In genomic region chr10:81402227-81402765, GRCm38 (mm10) we compare ENCODE assay signal across 8 mouse cellular contexts. TPM values are rescaled to one million over a fixed set of nuclear protein-coding genes. Genes with fewer than 3 reads are reported as not detected.
DNase-seq lines count a peak whose midpoint lies in the region; ATAC-seq lines count a peak whose summit lies in the region.

No protein-coding gene starts in this region.

- no peak overlapping the region for H3K9ac ChIP-seq in kidney, embryonic 15.5 days
- peak overlapping the region; percentile 32 for H3K9ac ChIP-seq in embryonic facial prominence, embryonic 11.5 days (replicated peaks; ENCODE audit: low read length)
- no peak overlapping the region for H3K9ac ChIP-seq in hindbrain, embryonic 15.5 days
- H3K9ac ChIP-seq in midbrain, embryonic 15.5 days, result no peak overlapping the region

- H3K36me3 ChIP-seq in kidney, embryonic 15.5 days, result peaks cover 72% of the 10 kb centered on the region
- no peaks in the 10 kb centered on the region for H3K36me3 ChIP-seq in embryonic facial prominence, embryonic 11.5 days (replicated peaks; ENCODE audit: control insufficient read depth, insufficient read depth, low read depth, low read length)
- H3K36me3 ChIP-seq in hindbrain, embryonic 15.5 days, result peaks cover 28% of the 10 kb centered on the region
- H3K36me3 ChIP-seq in midbrain, embryonic 15.5 days (replicated peaks), result peaks cover 9% of the 10 kb centered on the region; the same call in 1 of the 2 replicates

- 13% methylated on average over 7 of the region's 7 CpGs for WGBS in kidney, embryonic 15.5 days
- 19% methylated on average over 7 of the region's 7 CpGs for WGBS in embryonic facial prominence, embryonic 11.5 days
- 10% methylated on average over 7 of the region's 7 CpGs for WGBS in hindbrain, embryonic 15.5 days
- 10% methylated on average over 7 of the region's 7 CpGs for WGBS in midbrain, embryonic 15.5 days

- ATAC-seq in kidney, embryonic 15.5 days (replicated peaks; ENCODE audit: low FRiP score), result no peak; the same call in 1 of the 2 replicates
- no peak; the same call in 1 of the 2 replicates for ATAC-seq in embryonic facial prominence, embryonic 11.5 days (replicated peaks; ENCODE audit: insufficient number of reproducible peaks, low FRiP score, low TSS enrichment, low read depth)
- peak; percentile 9; the same call in 1 of the 2 replicates for ATAC-seq in hindbrain, embryonic 15.5 days (ENCODE audit: low FRiP score, low read depth)
- no peak; the same call in 1 of the 2 replicates for ATAC-seq in midbrain, embryonic 15.5 days (replicated peaks)
- ATAC-seq in monocyte, adult 5-6 weeks (replicated peaks; ENCODE audit: insufficient number of reproducible peaks, low FRiP score, low TSS enrichment, poor library complexity, severe bottlenecking), result no peak

- H3K27ac ChIP-seq in kidney, embryonic 15.5 days, result peak overlapping the region; percentile 96
- H3K27ac ChIP-seq in embryonic facial prominence, embryonic 11.5 days (replicated peaks; ENCODE audit: low read depth, low read length), result peak overlapping the region; percentile 89
- H3K27ac ChIP-seq in hindbrain, embryonic 15.5 days (replicated peaks), result peak overlapping the region; percentile 80
- peak overlapping the region; percentile 74 for H3K27ac ChIP-seq in midbrain, embryonic 15.5 days

- H3K4me1 ChIP-seq in kidney, embryonic 15.5 days, result peaks cover 73% of the 10 kb centered on the region
- peaks cover 20% of the 10 kb centered on the region for H3K4me1 ChIP-seq in embryonic facial prominence, embryonic 11.5 days (ENCODE audit: control insufficient read depth, insufficient read depth, low read length)
- peaks cover 53% of the 10 kb centered on the region for H3K4me1 ChIP-seq in hindbrain, embryonic 15.5 days (replicated peaks)
- peaks cover 40% of the 10 kb centered on the region for H3K4me1 ChIP-seq in midbrain, embryonic 15.5 days

- H3K9me3 ChIP-seq in kidney, embryonic 15.5 days (replicated peaks), result no peaks in the 10 kb centered on the region
- no peaks in the 10 kb centered on the region for H3K9me3 ChIP-seq in embryonic facial prominence, embryonic 11.5 days (replicated peaks; ENCODE audit: control insufficient read depth, low read length)
- H3K9me3 ChIP-seq in hindbrain, embryonic 15.5 days, result no peaks in the 10 kb centered on the region
- no peaks in the 10 kb centered on the region for H3K9me3 ChIP-seq in midbrain, embryonic 15.5 days

- peak overlapping the region; percentile 27 for H3K4me3 ChIP-seq in kidney, embryonic 15.5 days (replicated peaks)
- no peak overlapping the region for H3K4me3 ChIP-seq in embryonic facial prominence, embryonic 11.5 days (ENCODE audit: low read depth, low read length)
- H3K4me3 ChIP-seq in hindbrain, embryonic 15.5 days, result no peak overlapping the region
- no peak overlapping the region for H3K4me3 ChIP-seq in midbrain, embryonic 15.5 days

- H3K27me3 ChIP-seq in kidney, embryonic 15.5 days, result no peaks in the 10 kb centered on the region
- peaks cover 2% of the 10 kb centered on the region; the same call in 1 of the 2 replicates for H3K27me3 ChIP-seq in embryonic facial prominence, embryonic 11.5 days (ENCODE audit: control insufficient read depth, insufficient read depth, low read length)
- 0 out of 2 replicates have a peak, but pooled peaks cover 4% of the 10 kb centered on the region for H3K27me3 ChIP-seq in hindbrain, embryonic 15.5 days
- peaks cover 7% of the 10 kb centered on the region; the same call in 1 of the 2 replicates for H3K27me3 ChIP-seq in midbrain, embryonic 15.5 days (replicated peaks)

- peak overlapping the region; percentile 50 for H3K4me2 ChIP-seq in kidney, embryonic 15.5 days
- peak overlapping the region; percentile 34 for H3K4me2 ChIP-seq in embryonic facial prominence, embryonic 11.5 days (ENCODE audit: low read depth, low read length)
- peak overlapping the region; percentile 30 for H3K4me2 ChIP-seq in hindbrain, embryonic 15.5 days
- H3K4me2 ChIP-seq in midbrain, embryonic 15.5 days, result peak overlapping the region; percentile 24

- DNase-seq in kidney, postnatal 36 days, result no peak
- DNase-seq in embryonic facial prominence, embryonic 11.5 days (ENCODE audit: low spot score), result no peak
- DNase-seq in frontal cortex, postnatal 14 days (ENCODE audit: low spot score in 2 of 2), result no peak
- DNase-seq in left cerebral cortex, adult 11 months (ENCODE audit: low spot score), result no peak

RNA-seq across cellular contexts. Expression of gene Smim24, which starts 9.4 kb away (rescaled TPM):
- 26.0 and 29.4 TPM in 2 replicates for polyA plus RNA-seq in kidney, embryonic 15.5 days (2015; fragmentation: Nextera tagmentation; extraction: Ambion mirVana)
- 3.4 and 4.1 TPM in 2 replicates for polyA plus RNA-seq in embryonic facial prominence, embryonic 11.5 days (2014; fragmentation: Nextera tagmentation; extraction: Ambion mirVana)
- 1.4 and 1.8 TPM in 2 replicates for polyA plus RNA-seq in hindbrain, embryonic 15.5 days (2015; fragmentation: Nextera tagmentation; extraction: Ambion mirVana)
- 1.4 and 1.6 TPM in 2 replicates for polyA plus RNA-seq in midbrain, embryonic 15.5 days (2015; fragmentation: Nextera tagmentation; extraction: Ambion mirVana)
- 3.9 to 7.9 TPM (median 6.3 TPM) in 3 replicates for total RNA-seq in monocyte, adult 5-6 weeks (2017)

RNA-seq across cellular contexts. Expression of gene Gm48552, which starts 13.5 kb away (rescaled TPM):
- polyA plus RNA-seq in kidney, embryonic 15.5 days (2015; fragmentation: Nextera tagmentation; extraction: Ambion mirVana), result 1.6 and 2.1 TPM in 2 replicates
- polyA plus RNA-seq in embryonic facial prominence, embryonic 11.5 days (2014; fragmentation: Nextera tagmentation; extraction: Ambion mirVana), result 0.63 TPM in 1 of 2 replicates, not detected in the other
- polyA plus RNA-seq in hindbrain, embryonic 15.5 days (2015; fragmentation: Nextera tagmentation; extraction: Ambion mirVana), result 2.1 and 2.7 TPM in 2 replicates
- 2.7 and 3.3 TPM in 2 replicates for polyA plus RNA-seq in midbrain, embryonic 15.5 days (2015; fragmentation: Nextera tagmentation; extraction: Ambion mirVana)
- not detected in 3 replicates for total RNA-seq in monocyte, adult 5-6 weeks (2017)

RNA-seq across cellular contexts. Expression of gene Gm48551, which starts 18.0 kb away (rescaled TPM):
- 2.5 and 4.1 TPM in 2 replicates for polyA plus RNA-seq in kidney, embryonic 15.5 days (2015; fragmentation: Nextera tagmentation; extraction: Ambion mirVana)
- 2.5 and 4.1 TPM in 2 replicates for polyA plus RNA-seq in embryonic facial prominence, embryonic 11.5 days (2014; fragmentation: Nextera tagmentation; extraction: Ambion mirVana)
- 6.2 and 6.6 TPM in 2 replicates for polyA plus RNA-seq in hindbrain, embryonic 15.5 days (2015; fragmentation: Nextera tagmentation; extraction: Ambion mirVana)
- 8.4 and 9.3 TPM in 2 replicates for polyA plus RNA-seq in midbrain, embryonic 15.5 days (2015; fragmentation: Nextera tagmentation; extraction: Ambion mirVana)
- total RNA-seq in monocyte, adult 5-6 weeks (2017), result 2.3 to 3.7 TPM in 2 of 3 replicates, not detected in the other

RNA-seq across cellular contexts. Expression of gene Dohh, which starts 18.1 kb away (rescaled TPM):
- 79.7 and 82.2 TPM in 2 replicates for polyA plus RNA-seq in kidney, embryonic 15.5 days (2015; fragmentation: Nextera tagmentation; extraction: Ambion mirVana)
- polyA plus RNA-seq in embryonic facial prominence, embryonic 11.5 days (2014; fragmentation: Nextera tagmentation; extraction: Ambion mirVana), result 45.0 and 52.5 TPM in 2 replicates
- 92.2 and 94.0 TPM in 2 replicates for polyA plus RNA-seq in hindbrain, embryonic 15.5 days (2015; fragmentation: Nextera tagmentation; extraction: Ambion mirVana)
- 90.4 and 92.6 TPM in 2 replicates for polyA plus RNA-seq in midbrain, embryonic 15.5 days (2015; fragmentation: Nextera tagmentation; extraction: Ambion mirVana)
- total RNA-seq in monocyte, adult 5-6 weeks (2017), result 18.6 to 22.3 TPM (median 20.9 TPM) in 3 replicates

RNA-seq across cellular contexts. Expression of gene Fzr1, which starts 24.0 kb away (rescaled TPM):
- polyA plus RNA-seq in kidney, embryonic 15.5 days (2015; fragmentation: Nextera tagmentation; extraction: Ambion mirVana), result 105 and 114 TPM in 2 replicates
- polyA plus RNA-seq in embryonic facial prominence, embryonic 11.5 days (2014; fragmentation: Nextera tagmentation; extraction: Ambion mirVana), result 92.1 and 95.0 TPM in 2 replicates
- polyA plus RNA-seq in hindbrain, embryonic 15.5 days (2015; fragmentation: Nextera tagmentation; extraction: Ambion mirVana), result 147 and 152 TPM in 2 replicates
- 153 and 159 TPM in 2 replicates for polyA plus RNA-seq in midbrain, embryonic 15.5 days (2015; fragmentation: Nextera tagmentation; extraction: Ambion mirVana)
- total RNA-seq in monocyte, adult 5-6 weeks (2017), result 8.2 to 12.9 TPM (median 11.7 TPM) in 3 replicates
